Mouse (Mus musculus): ENCODE results near the gene Rbm20. TPM values are rescaled to one million over a fixed set of nuclear protein-coding genes. Genes with fewer than 3 reads are reported as not detected.

Gene Rbm20
- polyA plus RNA-seq, 1 experiment: 6.5 TPM

DNA sequence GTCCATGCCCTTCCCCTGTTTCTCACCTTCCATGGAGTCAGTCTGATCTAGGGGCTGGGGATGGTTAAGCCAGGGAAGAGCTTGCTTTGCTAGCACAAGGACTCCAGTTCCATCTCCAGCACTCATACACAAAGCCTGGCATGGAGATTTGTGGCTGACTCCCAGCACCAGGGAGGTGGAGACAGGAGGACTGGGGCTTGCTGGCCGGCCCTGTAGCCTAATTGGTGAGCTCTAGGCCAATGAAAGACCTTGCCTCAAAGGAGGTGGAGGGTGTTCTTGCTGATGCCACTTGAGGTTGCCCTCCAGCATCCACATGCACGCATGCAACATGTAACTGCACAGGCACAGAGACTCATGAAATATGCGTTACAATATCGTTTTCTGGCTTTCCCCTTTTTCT, 221.4 kb downstream of the Rbm20 start:
- H3K9ac ChIP-seq (ENCODE audit: low read depth, poor library complexity, severe bottlenecking): no peak overlapping the region
- H3K4me3 ChIP-seq (ENCODE audit: low read depth, low read length): no peak overlapping the region
- no peaks in the 10 kb centered on the region for H3K4me1 ChIP-seq (ENCODE audit: control insufficient read depth, insufficient read depth, low read length)
- no peak for TF ChIP-seq POLR2A (IDR thresholded peaks at IDR 0.05; ENCODE audit: insufficient read depth, low read length)
- TF ChIP-seq CTCF (IDR thresholded peaks at IDR 0.05; ENCODE audit: low read depth, low read length): no peak
- TF ChIP-seq EP300 (IDR thresholded peaks at IDR 0.05; ENCODE audit: insufficient read depth, low read depth, low read length): no peak
- H3K9me3 ChIP-seq (replicated peaks; ENCODE audit: control insufficient read depth, insufficient read depth, low read length, poor library complexity, severe bottlenecking): no peaks in the 10 kb centered on the region
- H3K27me3 ChIP-seq (ENCODE audit: control insufficient read depth, insufficient read depth, low read length, poor library complexity, severe bottlenecking): no peaks in the 10 kb centered on the region
- H3K36me3 ChIP-seq (ENCODE audit: control insufficient read depth, insufficient read depth, low read length, poor library complexity, severe bottlenecking): no peaks in the 10 kb centered on the region
- H3K27ac ChIP-seq (ENCODE audit: insufficient read depth, low read length): no peak overlapping the region

DNA sequence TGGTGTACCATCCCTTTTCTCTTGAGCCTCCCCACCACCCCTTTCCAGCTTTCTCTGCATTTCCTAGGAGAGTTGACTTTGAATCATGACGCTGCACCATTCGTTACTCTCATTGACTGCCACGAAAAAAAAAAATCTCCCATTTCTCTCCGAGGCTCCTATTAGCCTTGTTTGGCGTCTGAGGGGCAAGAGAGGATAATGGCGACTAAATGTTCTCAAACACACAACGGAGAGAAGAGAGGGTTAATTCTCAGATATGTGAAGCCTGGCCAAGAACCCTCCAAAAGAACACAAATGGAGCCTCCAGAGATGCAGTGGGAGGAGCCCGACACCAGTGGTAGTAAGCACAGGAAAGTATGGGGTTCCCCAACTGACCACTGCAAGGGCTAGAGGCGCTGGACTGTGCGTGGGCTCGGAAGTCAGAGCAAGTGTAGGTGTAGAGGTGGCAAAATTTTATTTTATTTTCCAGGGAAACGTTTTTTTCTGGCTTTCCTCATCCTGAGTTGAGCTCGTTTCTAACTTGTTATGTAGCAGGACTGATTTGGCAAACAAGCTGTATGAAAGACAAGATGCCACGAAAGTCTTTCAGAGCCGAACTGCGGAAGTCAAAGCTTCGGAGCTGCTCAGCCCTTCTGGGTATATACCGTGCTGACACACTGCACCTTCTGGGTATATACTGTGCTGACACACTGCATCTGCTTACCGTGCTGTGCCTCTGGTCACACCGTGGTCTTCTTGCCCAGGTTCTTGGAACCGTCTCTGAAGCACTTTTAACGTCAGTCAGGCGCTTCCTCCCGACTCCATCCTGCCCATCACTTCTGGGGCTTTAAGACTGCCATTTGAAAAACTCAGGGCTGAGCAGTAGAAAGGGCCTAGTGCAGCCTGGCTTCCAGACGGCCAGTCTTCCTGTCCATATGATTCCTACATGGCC, 222.1 kb downstream of the Rbm20 start:
- no peaks in the 10 kb centered on the region for H3K27me3 ChIP-seq (ENCODE audit: control insufficient read depth, insufficient read depth, low read length, poor library complexity, severe bottlenecking)
- no peak overlapping the region for H3K9ac ChIP-seq (ENCODE audit: low read depth, poor library complexity, severe bottlenecking)
- H3K27ac ChIP-seq (ENCODE audit: insufficient read depth, low read length): no peak overlapping the region
- H3K9me3 ChIP-seq (replicated peaks; ENCODE audit: control insufficient read depth, insufficient read depth, low read length, poor library complexity, severe bottlenecking): no peaks in the 10 kb centered on the region
- H3K4me1 ChIP-seq (ENCODE audit: control insufficient read depth, insufficient read depth, low read length): no peaks in the 10 kb centered on the region
- TF ChIP-seq POLR2A (IDR thresholded peaks at IDR 0.05; ENCODE audit: insufficient read depth, low read length) (no peak), CTCF (IDR thresholded peaks at IDR 0.05; ENCODE audit: low read depth, low read length) (no peak), EP300 (IDR thresholded peaks at IDR 0.05; ENCODE audit: insufficient read depth, low read depth, low read length) (no peak)
- H3K36me3 ChIP-seq (ENCODE audit: control insufficient read depth, insufficient read depth, low read length, poor library complexity, severe bottlenecking): no peaks in the 10 kb centered on the region
- H3K4me3 ChIP-seq (ENCODE audit: low read depth, low read length): no peak overlapping the region

DNA sequence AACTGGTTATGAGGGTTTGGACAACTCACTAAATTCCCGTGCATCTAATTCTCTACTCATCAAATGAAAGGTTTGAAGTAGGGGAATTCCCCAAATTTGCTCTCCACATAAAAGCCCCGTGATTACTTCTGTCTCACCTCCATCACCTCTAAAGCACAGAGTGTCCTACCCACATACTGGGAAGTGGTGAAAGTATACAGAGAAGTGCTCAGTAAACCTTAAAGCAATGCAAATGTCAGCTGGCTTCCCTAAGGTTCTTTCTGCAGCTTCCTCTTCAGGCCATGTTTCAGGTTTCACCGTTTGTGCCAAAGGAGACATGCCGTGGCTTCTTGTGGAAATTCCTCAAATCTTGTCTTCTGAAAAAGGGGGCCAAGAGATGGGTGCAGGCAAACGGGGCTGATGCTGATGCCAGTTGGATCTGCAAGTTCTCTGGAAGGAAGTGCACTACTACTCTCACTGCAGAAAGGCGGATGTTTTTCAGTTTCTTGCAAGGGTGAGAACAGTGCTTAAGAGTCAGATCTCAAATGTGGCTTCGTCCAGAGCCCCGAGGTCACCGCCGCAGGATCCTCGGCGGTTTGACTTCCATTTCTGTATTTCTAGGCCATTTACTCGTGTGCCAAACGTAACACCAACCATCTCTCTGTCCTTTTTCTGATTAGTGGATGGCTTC, 223.0 kb downstream of the Rbm20 start:
- Histone ChIP-seq H3K27me3 (ENCODE audit: control insufficient read depth, insufficient read depth, low read length, poor library complexity, severe bottlenecking) (no peaks in the 10 kb centered on the region), H3K4me1 (ENCODE audit: control insufficient read depth, insufficient read depth, low read length) (no peaks in the 10 kb centered on the region), H3K27ac (ENCODE audit: insufficient read depth, low read length) (no peak overlapping the region), H3K9ac (ENCODE audit: low read depth, poor library complexity, severe bottlenecking) (no peak overlapping the region), H3K36me3 (ENCODE audit: control insufficient read depth, insufficient read depth, low read length, poor library complexity, severe bottlenecking) (no peaks in the 10 kb centered on the region), H3K4me3 (ENCODE audit: low read depth, low read length) (no peak overlapping the region), H3K9me3 (replicated peaks; ENCODE audit: control insufficient read depth, insufficient read depth, low read length, poor library complexity, severe bottlenecking) (no peaks in the 10 kb centered on the region)
- TF ChIP-seq EP300 (IDR thresholded peaks at IDR 0.05; ENCODE audit: insufficient read depth, low read depth, low read length): no peak
- no peak for TF ChIP-seq CTCF (IDR thresholded peaks at IDR 0.05; ENCODE audit: low read depth, low read length)
- no peak for TF ChIP-seq POLR2A (IDR thresholded peaks at IDR 0.05; ENCODE audit: insufficient read depth, low read length)

DNA sequence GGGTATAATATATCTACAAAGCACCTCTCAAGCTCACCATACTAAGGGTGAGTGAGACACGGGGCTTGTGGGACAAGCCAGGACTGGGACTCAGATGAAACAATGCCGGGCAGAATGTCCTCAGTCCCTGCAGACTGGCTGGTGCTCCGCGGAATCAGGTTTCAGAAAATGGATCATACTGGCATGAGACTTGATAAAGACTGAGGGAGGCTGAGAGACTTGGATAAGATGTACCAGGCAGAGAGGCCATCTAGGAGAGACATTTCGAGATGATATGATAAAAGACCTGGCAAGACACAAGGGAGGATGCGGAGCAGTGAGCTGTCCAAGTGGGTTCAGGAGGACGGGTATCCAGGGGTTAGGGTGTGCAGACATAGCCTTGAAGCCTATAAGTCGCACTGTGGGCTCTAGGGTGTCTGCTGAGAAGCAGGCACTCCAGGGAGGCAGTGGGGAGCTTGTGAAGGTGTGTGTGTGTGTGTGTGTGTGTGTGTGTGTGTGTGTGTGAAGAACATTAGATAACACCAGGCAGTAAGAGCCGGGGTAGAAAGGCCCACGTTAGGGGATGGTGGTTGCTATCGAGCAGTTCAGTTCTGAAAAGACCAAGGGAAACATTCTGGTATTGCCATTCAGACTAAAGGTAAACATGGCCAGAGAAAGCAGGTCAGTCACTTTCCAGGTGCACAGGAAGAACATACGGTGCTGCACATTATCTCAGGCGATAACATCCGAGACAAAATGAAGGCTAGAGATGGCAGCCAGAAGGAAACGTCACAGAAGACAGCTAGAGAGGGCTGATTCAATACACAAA, 225.0 kb downstream of the Rbm20 start:
- Histone ChIP-seq H3K27ac (ENCODE audit: insufficient read depth, low read length) (no peak overlapping the region), H3K36me3 (ENCODE audit: control insufficient read depth, insufficient read depth, low read length, poor library complexity, severe bottlenecking) (no peaks in the 10 kb centered on the region), H3K9ac (ENCODE audit: low read depth, poor library complexity, severe bottlenecking) (peak overlapping the region; percentile 83), H3K4me3 (ENCODE audit: low read depth, low read length) (no peak overlapping the region), H3K4me1 (ENCODE audit: control insufficient read depth, insufficient read depth, low read length) (no peaks in the 10 kb centered on the region), H3K9me3 (replicated peaks; ENCODE audit: control insufficient read depth, insufficient read depth, low read length, poor library complexity, severe bottlenecking) (no peaks in the 10 kb centered on the region), H3K27me3 (ENCODE audit: control insufficient read depth, insufficient read depth, low read length, poor library complexity, severe bottlenecking) (no peaks in the 10 kb centered on the region)
- TF ChIP-seq POLR2A (IDR thresholded peaks at IDR 0.05; ENCODE audit: insufficient read depth, low read length) (no peak), CTCF (IDR thresholded peaks at IDR 0.05; ENCODE audit: low read depth, low read length) (no peak), EP300 (IDR thresholded peaks at IDR 0.05; ENCODE audit: insufficient read depth, low read depth, low read length) (no peak)

DNA sequence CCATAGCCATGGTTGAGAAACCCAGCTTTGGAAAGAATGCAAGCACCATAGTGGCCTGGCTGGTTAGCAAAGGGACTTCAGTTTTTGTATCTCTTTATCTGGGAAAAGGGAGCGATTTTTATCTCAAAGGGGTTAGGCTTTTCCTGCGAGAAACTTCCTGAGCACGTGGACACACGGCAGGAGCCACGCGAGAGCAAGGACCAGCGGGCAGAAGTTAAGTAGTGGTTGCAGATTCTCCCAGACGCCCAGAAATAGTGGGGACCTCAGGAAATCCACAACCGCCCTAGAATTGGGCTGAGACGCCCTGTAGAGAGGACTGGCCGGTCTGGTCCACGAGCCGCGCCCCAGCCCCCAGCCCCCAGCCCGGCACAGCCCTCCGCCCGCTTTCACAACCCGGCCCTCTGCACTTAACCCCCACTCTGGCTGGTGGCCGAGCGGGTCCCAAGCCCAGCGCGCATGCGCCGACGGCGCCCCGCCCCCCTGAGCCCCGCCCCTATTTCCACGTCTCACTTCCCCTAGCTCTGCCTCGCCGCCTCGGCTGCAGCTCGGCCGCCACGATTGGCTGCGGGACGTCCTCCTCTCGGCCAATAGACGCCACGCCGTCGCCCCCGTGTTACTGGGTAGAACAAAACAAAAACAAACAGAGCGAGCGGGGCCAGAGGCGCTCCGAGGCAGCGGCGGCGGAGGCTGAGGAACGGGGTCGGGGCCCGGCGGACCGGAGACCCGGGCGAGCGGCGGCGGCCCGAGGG, 225.8 kb downstream of the Rbm20 start:
- Histone ChIP-seq H3K27ac (ENCODE audit: insufficient read depth, low read length) (no peak overlapping the region), H3K4me1 (ENCODE audit: control insufficient read depth, insufficient read depth, low read length) (no peaks in the 10 kb centered on the region), H3K36me3 (ENCODE audit: control insufficient read depth, insufficient read depth, low read length, poor library complexity, severe bottlenecking) (no peaks in the 10 kb centered on the region), H3K4me3 (ENCODE audit: low read depth, low read length) (peak overlapping the region; percentile 89), H3K9me3 (replicated peaks; ENCODE audit: control insufficient read depth, insufficient read depth, low read length, poor library complexity, severe bottlenecking) (no peaks in the 10 kb centered on the region), H3K9ac (ENCODE audit: low read depth, poor library complexity, severe bottlenecking) (peak overlapping the region; percentile 83), H3K27me3 (ENCODE audit: control insufficient read depth, insufficient read depth, low read length, poor library complexity, severe bottlenecking) (no peaks in the 10 kb centered on the region)
- TF ChIP-seq POLR2A (IDR thresholded peaks at IDR 0.05; ENCODE audit: insufficient read depth, low read length) (no peak), CTCF (IDR thresholded peaks at IDR 0.05; ENCODE audit: low read depth, low read length) (no peak), EP300 (IDR thresholded peaks at IDR 0.05; ENCODE audit: insufficient read depth, low read depth, low read length) (no peak)
